Mouse (Mus musculus) cerebellum, adult (tissue): ENCODE results near the gene Slc25a3.
A peak's percentile ranks its signal among the peaks of the same experiment; 100 is the strongest.

ENCODE experiments used
- ATAC-seq: cut with Nextera tagmentation; 2 replicates; pipeline ENCODE4 v1.9.2; 2017; ENCODE audit warnings: mild to moderate bottlenecking, moderate library complexity, mixed read lengths; ENCODE audit not compliant: insufficient number of reproducible peaks, low FRiP score, low TSS enrichment

The Slc25a3 gene

DNA sequence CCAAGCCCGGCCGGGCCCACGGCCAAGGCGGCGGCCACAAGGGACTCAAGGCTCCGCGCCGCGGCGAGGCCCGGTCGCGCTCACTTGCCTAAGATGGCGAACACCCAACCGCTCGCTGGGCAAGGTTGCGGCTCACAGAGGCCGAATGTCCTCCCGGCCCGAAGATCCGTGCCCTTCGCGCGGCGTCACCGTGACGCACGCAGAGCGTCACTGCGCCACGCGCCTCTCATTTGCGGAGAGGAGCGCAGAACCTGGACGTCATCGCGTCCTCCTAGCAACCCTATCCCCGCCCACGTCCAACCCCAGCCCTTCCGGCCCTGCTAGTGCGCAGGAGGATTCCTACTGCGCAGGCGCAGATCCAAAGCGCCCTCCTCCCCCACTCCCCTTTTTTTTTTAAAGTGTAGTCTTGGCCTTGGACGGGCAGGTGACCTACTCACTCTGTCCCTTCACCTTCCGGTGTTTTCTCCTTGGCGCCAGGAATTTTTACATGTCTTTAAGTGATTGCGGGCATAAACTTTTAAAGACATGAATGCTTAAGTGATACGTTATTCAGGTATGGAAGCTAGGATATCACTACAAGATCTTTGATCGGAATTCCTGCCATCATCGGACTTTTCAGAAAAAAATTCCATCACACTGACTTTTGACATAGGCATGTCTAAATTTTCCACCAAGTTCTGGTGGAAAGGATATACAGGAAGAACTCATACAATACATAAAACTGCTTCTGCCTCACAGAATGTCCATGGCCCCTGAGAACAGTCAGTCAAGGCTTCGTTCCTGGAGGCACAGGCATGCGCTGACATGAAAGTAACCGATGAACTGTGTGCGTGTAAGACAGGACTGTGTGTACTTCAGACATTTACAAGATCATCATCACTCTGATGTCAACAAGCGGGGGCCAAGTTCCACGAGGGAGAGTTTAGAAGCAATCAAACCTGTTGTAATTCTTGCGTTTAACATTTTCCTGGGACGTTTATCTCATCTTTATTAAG is at the start of gene Slc25a3:
Gene Slc25a3, minus strand, starts transcription at position 232 of the 995 bp plus-strand sequence.
- ATAC-seq = peak; percentile 99

DNA sequence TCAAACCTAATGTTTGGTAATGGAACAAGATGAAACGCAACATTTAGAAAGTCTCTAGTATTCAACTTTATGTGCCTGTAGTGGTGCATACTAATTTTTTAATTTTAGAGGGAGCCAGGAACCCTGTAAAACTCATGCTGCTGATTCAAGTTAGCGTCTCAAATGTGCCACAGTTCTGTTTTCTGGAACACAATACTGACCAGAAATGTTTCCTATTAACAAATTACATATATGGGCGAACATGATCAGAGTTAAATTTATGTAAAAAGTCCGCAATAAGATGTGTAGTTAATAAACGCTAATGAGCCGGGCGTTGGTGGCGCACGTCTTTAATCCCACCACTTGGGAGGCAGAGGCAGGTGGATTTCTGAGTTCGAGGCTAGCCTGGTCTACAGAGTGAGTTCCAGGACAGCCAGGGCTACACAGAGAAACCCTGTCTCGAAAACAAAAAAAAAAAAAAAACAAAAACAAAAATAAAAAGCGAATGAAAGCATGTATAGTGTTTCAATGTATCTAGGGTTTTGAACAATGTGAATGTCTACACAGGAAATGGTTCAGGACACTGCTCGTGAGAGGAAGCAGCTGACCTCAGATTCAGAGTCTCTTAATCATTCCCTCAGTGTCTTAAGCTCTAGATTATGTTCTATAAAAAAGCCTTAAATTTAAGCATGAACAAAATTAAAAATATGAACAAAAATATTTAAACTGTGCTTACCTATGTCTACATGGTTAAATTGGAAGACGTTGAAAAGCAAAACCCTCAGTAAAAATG is 48.7 kb upstream of the Slc25a3 start:
- ATAC-seq = no peak

DNA sequence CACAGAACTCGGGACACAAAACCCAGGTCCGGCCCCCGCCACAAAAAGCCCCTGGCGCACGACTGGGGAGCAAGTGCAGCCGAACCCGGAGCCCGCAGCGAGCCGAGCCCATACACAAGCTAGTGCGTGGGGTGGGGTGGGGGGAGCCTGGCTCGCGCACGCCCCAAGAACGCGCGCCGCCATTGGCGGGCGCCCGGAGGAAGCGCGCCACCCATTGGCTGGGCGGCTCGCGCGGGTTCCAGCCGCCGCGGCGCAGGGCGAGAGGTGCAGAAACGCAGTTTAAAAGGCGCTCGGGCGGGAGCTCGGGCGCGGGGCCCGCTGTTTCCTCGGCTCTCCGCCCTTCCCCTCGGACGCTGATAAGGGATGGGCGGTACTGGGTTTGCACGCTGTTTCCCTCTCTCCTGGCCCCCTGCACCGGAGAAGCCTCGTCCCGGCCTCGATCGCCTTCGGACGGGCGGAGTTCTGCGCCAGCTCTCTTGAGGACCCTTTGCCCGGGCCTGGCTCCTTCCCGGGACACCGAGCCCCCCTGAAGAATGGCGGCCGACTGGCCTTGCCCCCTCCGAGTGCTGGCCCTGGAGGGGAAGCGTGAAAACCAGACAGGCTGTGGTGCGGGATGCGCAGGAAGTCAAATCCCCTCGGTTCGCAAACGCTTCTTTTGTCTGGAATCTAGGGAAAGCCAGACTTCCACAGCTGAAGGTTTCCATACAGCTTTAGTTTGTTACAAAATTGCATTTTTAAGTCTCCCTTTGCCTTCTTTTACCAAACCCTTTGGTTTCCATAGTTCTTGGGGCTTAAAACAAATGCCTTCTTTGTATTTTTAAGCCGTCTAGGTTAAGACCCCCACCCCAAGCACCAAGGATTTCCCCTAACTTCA is 47.8 kb upstream of the Slc25a3 start:
- peak; percentile 91 for ATAC-seq

DNA sequence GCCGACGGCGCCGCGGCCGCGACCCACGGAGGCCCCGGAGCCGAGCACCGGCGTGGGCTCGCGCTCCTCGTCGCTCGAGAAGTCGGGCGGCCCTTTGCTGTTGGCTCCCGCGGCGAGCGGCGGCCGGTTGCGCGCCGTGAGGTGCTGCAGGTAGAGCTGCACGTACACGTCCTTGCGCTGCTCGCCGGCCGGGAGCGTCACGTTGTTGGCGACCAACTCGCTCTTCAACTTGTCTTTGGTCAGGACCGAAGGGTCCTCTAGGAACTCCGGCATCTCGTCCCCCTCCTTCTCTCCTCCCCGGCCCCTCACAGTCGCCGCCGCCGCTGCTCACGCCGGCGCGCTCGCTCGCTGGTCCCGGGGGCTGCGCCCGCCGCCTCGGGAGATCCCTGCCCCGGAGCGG is 47.2 kb upstream of the Slc25a3 start:
- peak; percentile 54 for ATAC-seq

DNA sequence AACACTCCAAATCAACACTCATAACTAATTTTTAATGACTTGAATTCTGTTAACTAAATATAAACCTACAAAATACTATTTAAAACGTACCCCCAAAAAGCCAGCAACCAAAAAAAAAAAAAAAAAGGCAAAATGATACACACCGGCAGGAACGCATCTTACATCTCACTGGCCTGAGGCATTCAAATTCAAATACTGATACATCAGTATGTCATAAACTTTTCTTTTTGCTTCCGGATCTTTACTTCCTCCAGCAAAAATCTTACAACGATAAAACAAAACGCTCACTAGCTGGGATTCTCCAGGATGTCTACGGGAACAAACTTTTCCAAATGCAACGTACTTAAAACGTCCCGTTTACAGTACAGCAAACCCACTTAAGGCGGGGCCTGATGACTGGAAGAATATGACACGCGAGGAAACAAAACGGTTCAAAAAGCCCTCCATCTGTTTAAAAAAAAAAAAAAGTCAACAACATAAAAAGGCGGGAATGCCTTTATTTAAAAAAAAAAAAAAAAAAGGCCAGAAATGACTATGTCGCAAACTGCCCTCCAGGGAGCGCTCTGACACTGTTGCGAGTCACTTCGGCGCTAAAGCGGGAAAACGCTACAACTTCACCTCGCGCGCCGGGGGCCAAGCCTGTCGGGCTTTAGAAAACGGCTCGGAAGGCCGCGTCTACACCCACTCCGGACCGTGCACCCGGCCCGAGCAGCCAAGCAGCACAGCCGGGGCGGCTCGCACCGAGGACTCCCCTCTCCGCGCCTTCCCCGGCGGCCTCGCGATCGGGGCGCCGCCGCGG is 46.5 kb upstream of the Slc25a3 start:
- ATAC-seq = peak; percentile 66

DNA sequence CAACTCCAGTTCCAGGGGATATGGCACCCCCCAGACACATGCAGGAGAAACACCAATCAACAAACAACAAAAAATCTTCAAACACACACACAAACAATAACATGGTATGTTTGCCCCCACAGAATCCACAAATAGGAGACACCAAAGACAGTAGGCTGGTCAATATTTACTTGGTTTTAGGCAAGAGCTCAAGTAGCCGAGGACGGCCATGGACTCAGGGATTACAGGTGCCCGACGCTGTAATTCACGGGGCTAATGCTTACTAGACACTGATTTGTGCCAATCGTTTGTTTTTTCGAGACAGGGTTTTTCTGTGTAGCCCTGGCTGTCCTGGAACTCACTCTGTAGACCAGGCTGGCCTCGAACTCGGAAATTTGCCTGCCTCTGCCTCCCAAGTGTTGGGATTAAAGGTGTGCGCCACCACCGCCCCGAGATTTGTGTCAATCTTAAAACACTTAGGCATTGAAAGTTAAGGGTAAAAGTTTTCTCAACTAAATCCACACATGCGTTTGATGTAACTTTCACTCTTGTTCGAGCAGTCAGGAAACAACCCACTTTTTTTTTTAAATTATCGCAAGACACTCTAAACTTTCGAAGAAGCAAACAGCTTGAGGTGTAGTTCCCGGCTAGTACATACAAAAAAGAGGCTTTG is 45.7 kb upstream of the Slc25a3 start:
- no peak for ATAC-seq

DNA sequence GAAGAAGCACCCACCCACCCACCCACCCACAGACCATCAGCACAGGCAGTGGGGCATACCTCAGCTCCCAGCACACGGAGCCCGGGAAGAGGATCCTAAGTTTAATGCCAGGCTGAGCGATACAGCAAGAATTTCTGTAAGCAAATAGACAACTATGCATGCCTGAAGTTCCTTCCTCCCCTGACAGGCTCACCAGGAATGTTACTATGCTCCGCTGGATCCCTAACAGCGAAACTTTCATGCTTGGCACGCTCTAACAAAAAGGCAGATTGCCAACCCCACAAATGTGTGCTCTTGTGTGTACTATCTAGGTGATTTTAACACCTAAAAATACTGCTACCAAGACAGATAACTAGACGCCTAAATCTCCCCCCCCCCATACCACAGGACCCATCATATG is 43.5 kb upstream of the Slc25a3 start:
- ATAC-seq = no peak

DNA sequence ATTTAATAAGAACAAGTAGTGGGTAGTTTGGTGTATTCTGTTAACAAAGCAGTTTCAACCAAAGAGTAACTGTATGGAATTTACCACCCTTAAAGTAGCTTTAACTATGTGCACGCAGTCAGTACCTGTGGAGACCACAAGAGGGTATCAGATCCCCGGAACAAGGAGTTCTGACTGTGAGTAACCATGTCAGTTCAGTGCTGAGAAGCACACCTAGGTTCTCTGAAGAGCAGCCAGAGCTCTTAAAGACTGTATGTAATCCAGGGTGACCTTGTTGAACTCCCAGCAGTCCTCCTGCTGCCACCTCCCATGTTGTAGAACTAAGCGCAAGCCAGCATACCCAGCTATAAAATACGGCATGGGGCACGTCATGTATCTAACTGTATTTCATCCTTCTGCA is 43.0 kb upstream of the Slc25a3 start:
- ATAC-seq = no peak

DNA sequence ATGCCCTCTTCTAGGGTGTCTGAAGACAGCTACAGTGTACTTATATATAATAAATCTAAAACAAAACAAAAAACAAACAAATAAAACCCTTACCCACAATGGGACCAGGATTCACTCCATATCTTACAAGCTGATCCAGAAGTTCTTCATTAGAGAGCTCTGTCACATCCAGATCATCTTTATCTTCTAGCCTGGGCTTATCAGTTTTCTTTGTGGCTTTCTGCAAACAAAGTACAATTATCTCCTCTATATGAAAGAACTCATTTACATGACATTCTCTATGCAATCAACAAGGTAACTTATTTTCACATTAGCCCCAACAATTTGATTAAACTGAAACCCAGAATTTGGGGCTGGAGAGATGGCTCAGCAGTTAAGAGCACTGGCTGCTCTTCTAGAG is 42.0 kb upstream of the Slc25a3 start:
- no peak for ATAC-seq

DNA sequence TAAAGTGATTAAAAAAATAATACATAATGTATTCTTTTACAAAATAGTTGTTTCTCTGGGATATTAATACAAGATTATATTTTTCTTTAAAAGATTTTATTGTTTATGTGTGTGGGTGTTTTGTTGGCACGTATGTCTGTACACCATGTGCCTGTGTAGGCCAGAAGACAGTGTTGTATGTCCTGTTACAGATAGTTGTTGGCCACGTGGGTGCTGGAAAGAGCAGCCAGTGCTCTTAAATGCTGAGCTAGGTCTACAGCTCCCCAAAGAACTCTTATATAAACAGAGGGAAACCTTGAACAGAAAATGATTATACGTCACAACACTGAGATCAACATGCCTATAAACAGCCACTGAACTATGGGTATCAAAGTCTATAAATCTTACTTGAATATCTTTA is 40.6 kb upstream of the Slc25a3 start:
- no peak for ATAC-seq

DNA sequence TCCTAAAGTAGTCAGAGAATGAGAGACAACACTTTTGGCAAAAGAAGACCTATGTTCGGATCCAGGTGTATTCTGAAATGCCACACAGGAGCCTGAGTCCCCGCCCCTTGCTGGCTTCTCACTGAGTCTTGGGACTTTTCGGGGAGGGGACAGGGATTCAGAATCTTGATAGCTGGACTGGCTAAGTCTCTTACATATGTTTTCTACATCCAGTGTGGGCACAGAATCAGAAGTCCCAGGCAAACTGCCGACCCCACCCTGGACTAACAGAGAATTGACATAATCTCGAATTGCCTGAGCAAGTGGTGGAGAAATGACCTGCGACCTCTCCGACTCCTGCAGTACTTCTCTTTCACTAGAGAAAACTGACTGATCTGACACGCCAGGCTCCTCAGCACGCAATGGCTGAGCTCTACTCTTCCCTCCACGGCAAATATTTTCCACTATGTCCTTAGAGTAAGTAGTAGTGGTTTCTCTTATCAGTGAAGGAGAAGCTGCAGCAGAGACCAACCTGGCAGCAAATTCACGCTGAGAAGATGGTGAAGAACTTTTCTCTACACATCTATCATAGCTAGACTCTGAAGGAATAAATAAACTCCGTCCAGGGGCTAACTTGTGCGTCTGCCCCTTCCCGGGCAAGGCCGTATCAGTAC is 38.8 kb upstream of the Slc25a3 start:
- no peak for ATAC-seq

DNA sequence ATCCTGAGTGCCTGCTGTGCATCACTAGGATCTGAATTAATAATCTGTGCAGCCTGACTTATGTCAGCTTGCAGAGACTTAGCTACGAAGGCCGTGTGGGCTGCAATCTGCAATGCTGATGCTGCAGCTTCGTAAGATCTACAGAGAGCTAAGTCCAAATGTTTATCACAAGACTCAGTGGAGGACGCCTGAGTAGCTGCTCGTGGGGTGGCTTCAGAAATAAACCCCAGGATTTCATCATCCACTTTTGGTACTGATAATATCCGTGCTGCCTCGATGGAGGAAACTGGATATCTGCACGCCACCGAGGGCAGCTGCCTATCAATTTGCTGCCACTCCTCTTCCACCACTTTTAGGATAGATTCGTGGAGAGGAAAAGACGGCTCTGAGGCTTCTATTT is 38.2 kb upstream of the Slc25a3 start:
- ATAC-seq = no peak

DNA sequence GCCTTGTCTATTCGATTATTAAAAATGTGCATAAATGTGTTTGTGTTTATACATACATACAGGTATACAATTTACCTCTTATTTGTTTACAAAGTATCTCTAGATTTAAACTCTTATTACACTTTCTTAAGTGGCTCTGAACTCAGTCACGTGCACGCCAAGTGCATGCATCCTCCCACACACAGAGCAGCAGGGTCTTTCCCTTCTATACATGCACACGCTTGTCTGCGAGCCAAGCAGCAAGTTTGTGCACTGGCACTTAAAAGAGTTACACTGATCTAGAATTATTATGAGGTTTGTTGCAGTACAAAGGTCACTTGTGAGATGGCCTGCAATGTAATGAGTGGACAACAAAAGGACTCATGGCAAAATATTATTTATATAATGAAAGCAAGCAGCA is 37.1 kb upstream of the Slc25a3 start:
- ATAC-seq = no peak

DNA sequence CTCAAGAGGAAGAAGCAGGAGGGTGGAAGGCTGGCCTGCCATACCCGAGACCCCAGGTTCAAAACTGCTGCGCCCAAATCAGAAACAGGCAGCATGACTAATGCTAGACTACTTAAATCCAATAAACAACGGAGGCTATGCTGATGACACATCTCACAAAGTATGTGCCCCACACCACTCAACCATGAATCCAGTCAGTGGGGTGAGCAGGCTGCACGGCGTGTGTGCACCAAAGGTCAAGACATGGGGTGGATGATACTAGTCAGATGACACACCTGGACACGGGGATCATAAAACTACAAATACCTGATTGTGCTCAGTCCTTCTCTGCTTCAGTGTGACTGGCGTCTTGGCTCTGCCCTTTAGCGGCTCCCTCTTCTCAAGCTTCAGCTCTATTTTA is 34.6 kb upstream of the Slc25a3 start:
- no peak for ATAC-seq

DNA sequence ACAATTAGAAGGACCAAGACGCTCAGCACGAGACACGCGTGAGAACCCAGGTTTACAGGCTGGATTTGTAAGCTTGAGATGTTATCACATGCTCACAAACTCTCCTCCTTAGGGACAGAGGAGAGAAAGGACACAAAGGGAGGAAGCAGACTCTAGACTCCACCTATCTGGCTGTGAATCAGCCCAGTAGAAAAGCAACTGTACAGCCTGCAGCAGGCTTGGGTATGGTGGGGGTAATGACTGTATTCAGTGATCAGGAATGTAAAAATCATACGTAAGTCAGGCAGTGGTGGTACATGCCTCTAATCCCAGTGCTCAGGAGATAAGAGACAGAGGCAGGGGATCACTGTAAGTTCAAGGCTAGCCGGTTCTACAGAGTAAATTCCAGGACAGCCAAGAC is 32.5 kb upstream of the Slc25a3 start:
- ATAC-seq = no peak

DNA sequence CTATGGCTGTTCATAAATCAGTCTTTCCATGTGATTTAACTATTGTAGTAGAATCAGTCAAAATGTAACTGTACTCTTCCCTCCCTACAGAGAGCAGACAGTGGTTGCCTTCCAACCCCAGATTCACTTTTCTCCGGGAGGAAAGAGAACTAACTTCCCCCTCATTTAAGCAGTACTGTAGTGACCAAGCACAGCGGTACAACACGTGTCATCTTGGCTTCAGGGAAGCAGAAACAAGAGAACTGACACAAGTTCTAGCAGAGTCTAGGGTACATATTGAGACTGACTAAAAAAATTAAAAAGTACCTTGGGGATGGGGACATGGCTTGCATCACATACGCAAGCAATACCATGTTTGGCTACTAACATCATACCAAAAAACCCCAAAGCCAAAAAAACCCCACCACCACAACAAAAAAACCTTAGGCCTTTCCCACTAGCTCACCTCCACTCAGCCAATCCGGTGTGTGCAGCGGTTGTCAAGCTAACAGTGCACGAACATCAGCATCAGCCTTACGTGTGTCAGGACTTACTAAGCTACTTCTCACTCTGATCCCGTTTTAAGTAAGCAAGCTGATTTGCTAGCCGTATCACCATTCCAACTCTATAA is 30.1 kb upstream of the Slc25a3 start:
- no peak for ATAC-seq

DNA sequence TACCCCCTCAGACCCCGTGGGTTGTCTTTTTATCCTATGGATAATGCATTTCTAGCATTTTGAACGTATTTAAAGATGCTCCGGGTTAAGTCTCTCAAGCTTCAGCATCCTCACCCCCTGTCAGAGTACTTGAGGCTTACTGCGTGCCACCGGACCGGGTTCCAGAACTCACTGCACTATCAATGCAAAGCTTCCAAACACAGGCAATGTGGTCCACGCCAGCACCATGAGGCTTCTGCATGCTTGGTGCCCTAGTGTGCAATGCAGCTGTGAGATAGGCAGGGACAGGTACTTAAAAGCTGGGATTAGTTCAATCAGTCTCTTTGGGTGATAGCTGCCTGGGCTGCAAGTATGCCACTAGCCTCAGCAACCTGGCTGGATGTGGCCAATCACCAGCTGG is 21.6 kb upstream of the Slc25a3 start:
- ATAC-seq = no peak
